Mouse (Mus musculus): ENCODE measurements around the gene Pld4.

Gene Pld4

DNA sequence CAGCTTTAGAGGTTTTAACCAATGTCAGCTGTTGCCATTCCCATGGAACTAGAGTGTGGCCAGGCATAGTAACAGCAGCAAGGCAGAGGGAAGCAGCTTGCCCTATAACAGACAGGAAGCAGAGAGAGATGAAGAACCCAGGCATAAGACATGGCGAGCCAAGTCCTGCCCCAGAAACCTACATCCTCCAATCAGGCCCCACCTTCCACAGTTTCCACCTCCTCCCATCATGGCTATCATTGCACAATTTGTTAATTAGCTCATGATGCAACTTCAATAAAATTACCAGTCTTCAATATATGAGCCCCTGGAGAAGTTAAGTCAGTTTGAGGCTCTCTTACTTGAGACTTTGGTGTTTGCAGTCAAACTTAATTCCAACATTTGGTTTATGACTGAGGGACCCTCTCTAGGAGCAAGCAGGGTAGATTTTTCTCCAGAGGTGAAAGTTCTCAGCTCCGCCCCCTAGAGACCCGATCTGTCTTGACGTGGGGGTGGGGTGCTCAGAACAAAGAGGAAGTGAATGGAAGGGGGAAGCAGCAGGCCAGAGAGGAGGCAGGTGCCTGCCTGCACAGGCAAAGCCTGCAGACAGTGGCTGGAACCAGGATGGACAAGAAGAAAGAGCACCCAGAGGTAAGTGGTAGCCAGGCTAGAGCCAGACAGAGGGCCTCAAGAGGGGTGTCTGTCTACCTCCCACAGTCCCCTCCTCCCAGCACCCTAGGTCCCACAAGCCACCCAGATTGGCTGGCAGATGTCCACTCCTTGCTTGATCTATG lies at the start of gene Pld4:
Gene Pld4 (plus strand): TSS at position 502 of the 773 bp plus-strand sequence.
- peak; percentile 58 for DNase-seq

DNA sequence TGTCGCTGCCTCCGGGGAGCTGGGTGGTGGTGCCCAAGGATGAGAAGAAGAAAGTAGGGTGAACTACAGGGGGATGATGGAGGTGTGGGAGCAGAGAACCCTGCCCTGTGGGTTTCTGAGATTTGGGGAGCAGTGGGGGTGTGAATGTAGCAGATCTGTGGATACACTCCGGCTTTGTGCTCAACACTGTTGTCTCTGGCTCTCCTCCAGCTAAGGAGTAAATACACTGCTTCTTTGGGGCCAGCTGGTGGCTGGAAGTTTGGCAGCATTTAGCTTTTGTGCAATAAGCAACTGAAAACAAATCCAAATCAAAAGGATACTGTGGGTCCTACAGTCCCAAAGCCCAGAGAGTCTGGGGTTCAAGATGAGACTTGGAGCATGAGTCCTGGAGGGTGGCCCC lies 46.5 kb upstream of the Pld4 start:
- no peak for DNase-seq

DNA sequence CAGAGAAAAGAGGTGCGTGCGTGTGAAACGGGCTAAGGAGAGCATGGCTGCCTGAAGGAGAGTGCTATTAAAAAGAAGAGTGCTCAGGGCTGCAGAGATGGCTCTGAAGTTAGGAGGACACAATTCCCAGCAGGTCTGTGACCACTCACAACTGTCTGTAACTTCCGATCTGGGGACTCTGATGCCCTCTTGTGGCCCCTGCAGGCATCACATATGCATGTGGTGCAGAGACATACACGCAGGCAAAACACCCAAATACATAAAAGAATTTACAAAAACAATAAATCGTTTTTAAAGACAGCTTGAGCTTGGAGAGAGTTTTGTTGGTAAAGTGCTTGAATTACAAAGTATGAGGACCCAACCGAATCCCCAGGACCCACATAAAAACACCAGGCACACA lies 43.3 kb upstream of the Pld4 start:
- peak; percentile 74 for DNase-seq

DNA sequence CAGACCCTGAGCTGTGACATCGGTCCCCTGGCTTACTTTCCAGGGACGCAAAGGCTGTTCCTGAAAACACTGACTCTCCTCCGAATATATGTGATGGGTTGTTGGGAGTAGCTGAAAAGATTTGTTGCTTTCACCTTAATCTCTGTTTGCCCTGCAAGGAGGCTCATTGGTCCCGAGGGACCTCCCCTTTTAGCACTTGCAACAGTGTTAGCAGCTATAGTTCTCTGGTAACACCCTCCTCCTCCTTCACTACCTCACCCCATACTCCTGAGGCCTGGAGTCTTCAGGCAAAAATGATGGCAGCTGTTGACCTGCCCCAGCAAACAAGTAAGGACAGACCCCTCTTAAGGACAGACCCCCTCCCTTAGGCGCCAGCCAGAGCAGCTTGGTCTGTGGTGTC lies 41.5 kb upstream of the Pld4 start:
- no peak for DNase-seq

DNA sequence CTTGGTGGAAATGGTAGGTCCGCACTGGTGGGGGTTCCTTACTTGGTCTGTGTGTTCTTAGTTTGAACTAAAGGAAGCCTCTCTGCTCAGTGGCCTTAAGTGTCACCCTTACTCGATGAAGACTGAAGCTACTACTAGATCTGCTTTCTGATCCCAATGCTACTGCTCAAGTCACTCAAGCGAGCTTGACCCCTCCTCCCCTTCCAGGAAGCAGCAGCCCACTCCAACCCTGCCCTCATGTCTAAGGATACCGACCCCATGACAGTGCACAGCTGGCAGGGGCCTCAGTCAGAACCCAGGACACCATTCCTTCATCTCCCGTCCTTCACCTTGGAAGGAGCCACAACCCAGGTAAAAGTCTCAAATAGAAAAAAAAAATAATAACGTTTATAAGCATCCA lies 40.2 kb upstream of the Pld4 start, which contains the start of gene Cep170b:
Gene Cep170b (plus strand): TSS at position 240 of the 400 bp plus-strand sequence.
- DNase-seq = no peak

DNA sequence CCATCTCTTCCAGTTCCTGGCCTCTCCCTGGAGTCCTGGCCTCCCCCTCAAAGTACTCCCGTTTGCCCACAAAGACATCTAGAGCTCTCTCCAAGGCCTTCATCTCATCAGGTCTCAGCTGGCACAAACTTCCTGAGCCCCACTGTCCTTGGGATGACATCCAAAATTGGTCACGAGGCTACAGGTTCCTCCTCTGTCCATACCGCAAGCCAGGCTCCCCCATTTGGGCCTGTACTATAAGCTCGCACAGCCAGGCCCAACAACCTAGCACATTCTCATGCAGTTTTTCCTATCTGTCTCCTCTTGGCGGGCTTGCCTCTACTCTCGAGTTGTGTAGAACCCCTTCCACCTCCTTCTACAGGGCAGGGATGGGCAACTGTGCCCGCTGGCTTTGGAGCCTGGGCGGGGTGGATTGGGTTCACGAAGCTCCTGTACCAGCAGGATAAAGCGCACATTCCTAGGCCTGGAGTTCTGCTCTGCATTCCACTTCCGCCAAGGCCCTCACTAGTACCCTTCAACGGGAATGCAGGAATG lies 39.5 kb upstream of the Pld4 start:
- no peak for DNase-seq

DNA sequence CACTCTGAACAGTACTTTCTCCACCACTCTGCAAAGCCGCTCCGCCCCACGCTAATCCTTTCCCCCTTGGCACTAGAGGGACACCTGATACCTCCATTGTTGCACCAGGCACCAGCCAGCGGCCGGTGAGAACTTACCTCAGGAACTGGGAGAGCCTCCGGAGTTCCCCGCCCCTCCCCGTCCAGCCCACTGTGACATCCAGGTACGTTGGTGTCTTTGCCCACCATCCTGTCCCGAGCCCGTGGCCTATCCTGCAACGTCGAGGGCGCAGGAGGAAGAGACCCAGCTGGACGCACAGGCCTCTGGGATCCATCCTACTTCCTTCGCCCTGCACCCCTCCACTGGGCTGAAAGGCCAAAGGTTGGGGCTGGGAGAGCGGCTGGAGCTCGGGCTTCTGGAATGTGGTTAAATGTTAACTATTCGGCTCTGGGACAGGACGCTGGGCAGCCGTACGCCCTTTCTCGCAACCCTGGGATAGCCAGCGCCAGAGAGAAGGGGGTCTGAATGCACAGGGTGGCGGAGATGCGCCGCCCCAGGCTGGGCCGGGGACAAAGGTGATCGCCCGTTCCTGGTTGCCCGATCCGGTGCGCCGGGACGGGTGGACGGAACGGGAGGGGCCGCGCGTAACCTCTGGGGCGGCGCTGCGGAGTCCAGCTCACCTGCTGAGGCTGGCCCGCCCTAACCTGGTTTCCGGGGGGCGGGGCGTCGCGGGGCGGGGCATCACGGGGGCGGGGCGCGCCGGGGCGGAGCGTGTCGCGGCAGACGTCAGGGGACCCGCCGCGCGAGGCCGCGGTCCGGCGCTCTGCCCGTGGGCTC lies 38.8 kb upstream of the Pld4 start:
- peak; percentile 66 for DNase-seq

DNA sequence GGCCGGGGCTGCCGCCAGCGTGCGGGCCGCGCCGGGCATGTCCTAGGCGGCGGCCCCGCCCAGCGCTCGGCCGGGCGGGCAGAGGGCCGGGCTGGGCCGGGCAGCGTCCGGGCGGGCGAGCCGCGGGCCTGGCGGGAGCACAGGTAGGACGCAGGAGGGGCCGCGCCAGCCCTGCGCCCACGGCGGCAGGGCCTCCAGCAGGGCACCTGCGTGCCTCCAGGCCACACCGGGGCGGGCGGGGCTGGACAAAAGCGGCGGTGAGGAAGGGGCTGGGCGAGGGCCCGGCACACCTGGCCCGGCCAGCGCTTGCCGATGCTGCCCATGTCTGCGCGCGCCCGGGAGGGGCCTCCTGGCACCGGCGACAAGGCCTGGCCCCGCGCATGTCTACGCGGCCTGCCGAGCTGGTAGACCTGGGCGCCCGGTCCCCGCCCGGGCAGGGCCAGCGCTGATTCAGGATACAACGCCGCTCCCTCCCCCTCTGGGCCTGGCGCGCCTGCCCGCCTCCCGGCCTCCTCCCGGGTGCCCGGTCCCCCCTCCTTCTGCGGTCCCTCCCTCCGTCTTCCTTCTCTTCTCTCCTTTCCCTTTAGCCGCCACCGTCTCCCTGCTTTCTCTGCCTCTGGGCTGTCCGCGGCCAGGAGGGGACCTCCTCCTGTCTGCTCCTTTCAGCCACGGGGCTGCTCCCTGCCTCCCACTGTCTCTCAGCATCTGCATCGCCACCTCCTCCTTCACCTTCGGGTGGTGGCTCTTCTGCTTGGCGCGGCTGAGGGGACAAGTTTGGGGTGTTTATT lies 38.0 kb upstream of the Pld4 start:
- DNase-seq = peak; percentile 33

DNA sequence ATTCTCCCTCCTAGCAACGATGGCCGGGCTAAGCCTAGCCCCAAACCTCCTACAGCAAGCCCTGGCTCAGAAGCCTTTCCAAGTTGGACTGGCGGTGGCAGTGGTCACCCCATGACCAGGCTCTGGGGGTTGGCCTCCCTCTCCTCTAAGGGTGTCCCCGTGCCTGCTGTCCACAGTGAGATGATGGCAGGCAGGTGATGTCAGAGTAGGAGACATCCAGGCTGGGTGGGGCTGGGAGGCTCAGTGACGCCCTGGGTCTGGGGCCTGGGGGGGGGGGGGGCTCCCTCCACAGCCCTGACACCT lies 37.5 kb upstream of the Pld4 start:
- DNase-seq = no peak

DNA sequence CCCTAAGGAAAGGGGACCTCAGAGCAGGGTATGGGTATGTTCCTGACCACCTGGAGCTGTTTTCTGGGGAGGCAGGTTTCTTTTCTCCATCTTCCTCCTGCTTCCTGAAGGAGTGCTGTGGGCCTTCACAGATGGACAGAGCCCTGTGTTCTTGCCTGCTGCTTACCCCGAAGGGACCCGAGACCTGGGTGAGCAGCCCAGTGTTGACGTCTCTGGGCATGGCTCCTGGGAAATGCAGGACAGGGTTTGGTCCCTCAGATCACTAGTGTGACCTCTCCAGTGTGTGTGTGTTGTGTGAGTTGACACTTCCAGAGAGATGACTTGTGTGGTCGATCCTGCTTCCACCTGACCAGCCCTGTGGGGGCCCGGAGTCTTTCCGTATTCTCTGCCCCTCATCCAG lies 37.0 kb upstream of the Pld4 start:
- no peak for DNase-seq

DNA sequence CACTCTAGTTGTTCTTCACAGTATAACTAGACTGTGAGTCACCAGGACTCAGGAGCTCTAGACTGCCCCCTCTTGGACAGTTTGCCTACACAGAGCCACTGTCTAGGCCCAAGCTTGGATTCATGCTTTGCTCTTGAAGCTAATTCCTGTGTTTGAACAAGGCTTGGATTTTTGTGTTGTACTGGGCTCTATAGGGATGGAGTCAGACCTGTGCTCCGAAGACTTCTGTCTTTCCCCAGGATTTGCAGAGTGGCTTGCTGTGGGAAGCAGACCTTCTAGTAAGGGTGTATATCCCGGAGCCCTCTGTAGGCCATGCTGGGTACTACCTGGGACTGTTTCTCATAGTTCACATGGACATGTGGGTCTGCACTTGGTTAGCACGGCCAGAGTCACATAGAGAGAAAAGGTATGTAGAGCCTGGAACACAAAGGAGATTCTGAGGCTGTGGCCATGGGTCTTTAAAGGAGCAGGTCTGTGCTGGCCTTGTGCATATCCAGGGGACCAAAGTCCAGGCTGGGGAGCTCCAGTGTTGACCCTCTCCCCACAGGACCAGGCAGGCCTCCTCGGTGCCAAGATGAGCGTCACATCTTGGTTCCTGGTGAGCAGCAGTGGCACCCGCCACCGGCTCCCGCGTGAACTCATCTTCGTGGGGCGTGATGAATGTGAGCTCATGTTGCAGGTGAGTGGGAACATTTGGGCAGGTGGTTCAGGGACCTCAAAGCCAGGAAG lies 36.2 kb upstream of the Pld4 start:
- DNase-seq = peak; percentile 80

DNA sequence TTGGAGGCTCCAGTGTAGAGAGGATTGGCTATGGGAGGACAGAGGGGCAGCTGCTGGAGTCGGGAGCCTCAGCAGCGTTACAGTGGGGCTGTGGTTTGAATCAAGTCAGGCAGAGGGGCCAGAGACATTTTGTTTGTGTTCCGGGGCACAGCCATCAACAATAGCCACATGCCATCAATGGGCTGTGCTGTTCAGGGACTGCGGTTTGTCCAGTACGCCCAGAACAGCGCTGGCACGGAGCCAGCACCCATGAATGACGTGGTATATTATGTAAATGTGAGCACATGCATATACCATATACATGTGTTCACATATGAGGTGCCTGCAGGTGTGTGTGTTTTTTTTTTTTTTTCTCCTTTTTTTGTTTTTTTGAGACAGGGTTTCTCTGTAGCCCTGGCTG lies 32.7 kb upstream of the Pld4 start:
- DNase-seq = no peak

DNA sequence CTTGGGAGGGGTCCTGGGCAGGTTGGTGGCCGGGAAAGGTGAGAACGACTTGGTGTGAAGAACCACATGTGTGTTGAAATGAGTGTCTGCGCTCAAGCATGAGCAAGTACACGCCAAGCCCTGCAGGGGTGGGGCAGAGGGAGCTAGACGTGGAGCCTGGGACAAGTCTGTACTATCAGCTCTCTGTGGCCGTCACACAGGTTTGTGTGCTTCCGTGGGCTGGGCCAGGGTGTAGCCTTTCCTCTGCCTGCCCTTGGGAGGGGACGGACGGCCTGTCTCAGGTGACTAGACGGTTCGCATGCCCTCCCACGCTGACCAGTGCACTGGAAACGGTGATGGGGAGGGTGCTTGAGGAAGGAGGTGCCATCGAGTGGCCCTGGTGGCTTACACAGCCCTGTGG lies 29.6 kb upstream of the Pld4 start:
- DNase-seq = no peak

DNA sequence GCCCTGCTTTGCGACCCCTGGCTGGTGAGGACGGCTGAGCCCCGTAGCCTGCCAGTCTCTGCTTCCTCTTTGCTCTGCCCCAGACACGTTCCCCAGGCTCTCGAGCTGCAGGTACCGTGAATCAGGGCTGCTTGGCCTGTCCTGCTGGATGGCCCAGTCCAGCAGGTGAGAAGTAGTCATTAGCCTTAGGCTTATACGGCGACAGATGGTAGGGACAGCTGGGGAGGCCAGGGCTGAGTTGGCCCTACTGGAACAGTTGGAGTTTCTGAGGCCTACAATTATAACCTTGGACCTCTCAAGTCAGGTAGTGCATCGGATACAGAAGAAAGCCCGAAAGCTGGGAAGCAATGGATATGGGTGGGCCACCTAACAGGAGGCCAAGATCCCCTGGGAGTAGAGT lies 27.9 kb upstream of the Pld4 start:
- no peak for DNase-seq

DNA sequence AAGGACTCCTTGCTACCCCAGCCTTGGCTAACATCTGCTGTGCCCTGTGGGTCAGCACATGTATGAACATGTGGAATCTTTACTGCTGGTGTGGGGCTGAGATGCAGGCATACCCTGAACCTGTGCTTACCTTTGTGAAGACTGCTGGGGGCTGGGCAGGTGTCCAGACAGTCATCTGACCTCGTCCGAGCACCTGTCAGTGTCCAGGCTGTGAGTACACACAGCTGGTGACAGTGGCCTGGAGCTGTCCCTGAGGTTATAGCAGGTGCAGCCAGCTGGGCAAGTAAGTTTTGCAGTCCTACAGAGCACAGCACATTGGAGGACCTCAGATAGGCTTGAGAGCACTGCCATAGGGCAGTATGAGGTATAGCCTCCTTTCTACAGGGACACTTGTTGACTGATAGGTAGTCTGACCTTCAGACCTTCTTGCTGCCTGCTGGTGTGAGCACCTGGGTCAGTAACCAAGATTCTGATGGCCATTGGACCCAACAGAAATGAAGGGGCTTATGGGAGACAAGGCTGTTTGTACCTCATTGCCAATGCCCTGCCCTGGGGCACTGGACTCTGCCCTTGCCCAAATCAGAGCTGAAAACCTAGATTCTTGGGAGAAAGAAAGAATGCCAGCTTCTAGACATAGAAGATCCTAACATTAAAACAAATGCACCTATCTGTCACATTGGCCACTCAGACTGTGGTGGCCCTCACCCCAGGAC lies 26.2 kb upstream of the Pld4 start:
- no peak for DNase-seq

DNA sequence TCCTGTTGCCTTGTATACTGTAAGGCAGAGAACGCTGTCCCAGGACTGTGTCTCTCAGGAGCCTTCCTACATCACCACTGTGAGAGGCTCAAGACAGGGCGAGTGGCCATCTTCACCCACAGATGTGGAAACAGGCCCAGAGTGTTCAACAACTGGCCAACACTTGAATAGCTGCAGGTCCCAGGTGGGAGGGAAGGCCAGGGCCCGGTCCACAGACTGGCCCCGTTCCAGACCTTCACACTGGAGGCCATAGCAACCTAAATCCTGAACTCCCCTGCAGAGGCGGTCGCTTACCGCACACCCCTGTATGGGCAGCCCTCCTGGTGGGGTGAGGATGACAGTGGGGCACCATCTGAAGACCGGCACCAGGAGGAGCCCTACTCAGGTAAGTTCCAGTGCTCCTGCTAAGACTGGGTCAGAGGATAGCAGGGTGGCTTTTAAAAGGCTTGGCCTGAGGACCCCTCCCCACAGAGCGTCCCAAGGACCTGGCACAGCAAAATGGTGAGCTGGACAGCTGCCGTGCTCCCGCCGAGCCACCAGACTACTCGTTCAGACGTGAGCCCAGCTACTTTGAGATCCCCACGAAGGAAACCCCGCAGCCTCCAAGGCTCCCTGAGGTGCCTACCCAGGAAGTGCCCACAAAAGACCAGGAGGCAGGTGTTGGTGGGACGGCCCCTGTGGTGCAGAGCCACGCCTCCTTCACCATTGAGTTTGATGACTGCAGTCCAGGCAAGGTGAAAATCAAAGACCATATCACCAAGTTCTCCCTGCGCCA lies 25.4 kb upstream of the Pld4 start:
- DNase-seq = no peak

DNA sequence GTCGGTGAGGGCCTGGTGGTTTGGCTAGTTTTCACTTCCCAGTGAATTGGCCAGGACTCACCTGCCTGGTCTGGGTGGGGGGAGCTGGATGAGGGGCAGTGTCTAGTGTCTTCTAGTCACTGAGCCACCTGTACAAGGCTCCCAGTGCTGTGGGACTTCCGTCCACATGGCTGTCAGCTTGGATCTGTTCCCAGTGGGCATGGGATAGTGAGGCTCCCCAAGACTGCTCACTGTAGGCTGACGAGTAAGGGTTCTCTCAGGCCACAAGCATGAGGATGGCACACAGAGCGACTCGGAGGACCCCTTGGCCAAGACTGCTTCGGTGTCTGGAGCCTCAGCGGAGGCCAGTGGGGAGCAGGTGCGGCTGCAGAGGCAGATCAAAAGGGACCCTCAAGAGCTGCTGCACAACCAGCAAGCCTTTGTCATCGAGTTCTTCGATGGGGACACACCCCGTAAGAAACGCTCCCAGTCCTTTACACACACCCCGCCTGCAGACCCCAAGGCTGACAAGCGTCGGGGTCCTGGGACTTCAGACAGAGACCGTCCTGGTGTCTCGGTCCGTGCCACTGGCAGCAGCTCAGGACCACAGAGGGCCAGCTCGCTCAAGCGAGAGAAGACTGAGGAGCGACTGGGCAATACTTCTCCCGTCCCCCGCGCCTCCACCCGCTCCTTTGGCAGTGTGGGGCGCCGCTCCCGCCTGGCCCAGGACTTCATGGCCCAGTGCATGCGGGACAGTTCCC lies 24.4 kb upstream of the Pld4 start:
- no peak for DNase-seq

DNA sequence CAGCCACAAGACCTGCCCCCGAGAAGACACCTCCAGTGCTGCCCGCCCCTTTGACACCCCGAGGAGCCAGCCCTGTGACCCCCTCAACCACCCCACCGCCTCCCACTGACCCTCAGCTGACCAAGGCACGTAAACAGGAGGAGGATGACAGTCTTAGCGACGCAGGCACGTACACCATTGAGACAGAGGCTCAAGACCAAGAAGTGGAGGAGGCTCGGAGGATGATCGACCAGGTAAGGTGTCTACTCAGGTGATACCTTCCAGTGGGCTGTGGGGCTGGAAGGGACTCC lies 23.9 kb upstream of the Pld4 start:
- DNase-seq = no peak

DNA sequence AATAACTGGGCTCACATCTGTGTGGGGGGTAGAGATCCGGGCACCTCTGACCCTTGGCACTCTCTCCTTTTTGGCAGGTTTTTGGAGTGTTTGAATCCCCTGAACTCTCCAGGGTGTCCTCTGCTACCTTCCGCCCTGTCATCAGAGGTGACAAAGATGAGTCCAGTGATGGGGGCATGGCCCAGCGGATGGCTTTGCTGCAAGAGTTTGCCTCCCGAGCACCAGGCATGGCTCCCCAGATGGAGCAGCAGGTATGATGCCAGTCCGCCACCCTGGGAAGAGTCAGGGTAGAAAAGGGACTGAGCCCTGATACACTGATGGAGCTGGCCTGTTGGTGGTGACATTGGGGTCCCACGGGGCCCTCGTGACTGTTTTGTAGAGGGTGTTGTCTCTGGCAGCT lies 23.4 kb upstream of the Pld4 start:
- no peak for DNase-seq

DNA sequence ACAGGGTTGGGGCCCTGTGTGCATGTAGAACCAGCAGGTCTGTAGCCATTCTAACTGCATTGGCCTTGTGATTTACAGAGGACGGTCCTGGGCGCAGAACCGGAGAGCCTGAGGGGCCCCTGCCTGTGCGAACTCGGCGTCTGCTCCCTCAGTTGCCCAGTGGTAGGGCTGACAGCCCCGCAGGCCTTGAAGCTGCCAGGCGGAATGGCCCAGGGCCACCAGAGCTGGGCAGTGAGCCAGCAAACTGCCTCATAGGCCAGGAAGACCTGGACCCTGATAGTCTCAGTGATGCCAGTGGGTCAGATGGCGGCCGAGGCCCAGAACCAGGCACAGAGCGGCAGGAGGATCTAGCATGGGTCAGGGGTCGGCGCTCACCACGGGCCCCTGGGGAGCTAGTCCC lies 22.7 kb upstream of the Pld4 start:
- DNase-seq = no peak

Measured in thymus, postnatal 14 days (tissue).